8 mouse cellular contexts compared by ENCODE assay signal in the genomic region with DNA sequence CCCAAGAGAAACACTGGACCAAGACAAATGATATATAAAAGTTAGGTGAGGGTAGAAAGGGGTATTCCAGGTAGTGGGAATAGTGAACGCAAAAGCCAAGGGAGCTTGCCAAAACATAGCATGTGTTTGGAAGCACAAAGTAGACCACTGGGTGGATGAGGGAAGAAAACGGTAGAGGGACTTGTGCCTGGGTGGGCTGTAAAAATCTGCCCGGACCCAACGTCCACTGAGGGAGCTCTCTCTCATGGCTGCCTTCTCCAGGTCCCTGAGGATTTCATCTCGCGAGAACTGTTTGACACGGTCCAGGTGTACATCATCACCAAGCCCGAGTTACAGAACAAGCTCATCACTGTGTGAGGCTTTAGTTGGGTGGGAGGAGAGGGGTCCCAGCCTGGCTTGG. TPM values are rescaled to one million over a fixed set of nuclear protein-coding genes. Genes with fewer than 3 reads are reported as not detected.
DNase-seq lines count a peak whose midpoint lies in the region; ATAC-seq and TF ChIP-seq lines count a peak whose summit lies in the region.

No protein-coding gene starts in this region.

- TF ChIP-seq CTCF in layer of hippocampus, adult 2 months (conservative IDR thresholded peaks at IDR 0.05), result no peak

- H3ac ChIP-seq in myocyte (ENCODE audit: control insufficient read depth, insufficient read length), result no peak overlapping the region

- TF ChIP-seq POLR2A in myocyte (IDR thresholded peaks at IDR 0.05; ENCODE audit: insufficient read length, low read depth), result no peak

- peak overlapping the region; percentile 88 for H3K27ac ChIP-seq in layer of hippocampus, adult 2 months
- H3K27ac ChIP-seq in embryonic facial prominence, embryonic 12.5 days, result 0 out of 2 replicates have a peak overlapping the region, but pooled peaks have one; percentile 52

- no peak for DNase-seq in layer of hippocampus, adult 2 months (ENCODE audit: low spot score in 2 of 2)
- no peak for DNase-seq in layer of hippocampus, adult 9-10 months (ENCODE audit: low spot score)
- peak; percentile 16 for DNase-seq in induced T-regulatory cell, adult 2 months (ENCODE audit: low read depth)
- DNase-seq in retina, embryonic 14.5 days (ENCODE audit: low spot score), result no peak
- DNase-seq in spleen, postnatal 36 days (ENCODE audit: low spot score in 2 of 2), result no peak
- DNase-seq in natural killer cell, adult 2 months (ENCODE audit: low spot score in 2 of 2), result no peak

- H3K27me3 ChIP-seq in embryonic facial prominence, embryonic 12.5 days, result no peaks in the 10 kb centered on the region
- H3K27me3 ChIP-seq in myocyte (ENCODE audit: control insufficient read depth, insufficient read depth, insufficient read length), result no peaks in the 10 kb centered on the region

- H3K4me2 ChIP-seq in embryonic facial prominence, embryonic 12.5 days (replicated peaks), result peak overlapping the region; percentile 80
- H3K4me2 ChIP-seq in myocyte (ENCODE audit: low read depth), result peak overlapping the region; percentile 97

- no peaks in the 10 kb centered on the region for H3K9me3 ChIP-seq in embryonic facial prominence, embryonic 12.5 days

- H3K4me3 ChIP-seq in layer of hippocampus, adult 2 months, result peak overlapping the region; percentile 70
- H3K4me3 ChIP-seq in embryonic facial prominence, embryonic 12.5 days, result peak overlapping the region; percentile 50
- H3K4me3 ChIP-seq in myocyte, result peak overlapping the region; percentile 76

- no peak for ATAC-seq in embryonic facial prominence, embryonic 12.5 days (ENCODE audit: insufficient number of reproducible peaks, insufficient read depth, low FRiP score, low TSS enrichment)

- H3K79me2 ChIP-seq in myocyte (ENCODE audit: control insufficient read depth, insufficient read depth), result peaks cover 5% of the 10 kb centered on the region

- peaks cover 46% of the 10 kb centered on the region for H3K36me3 ChIP-seq in embryonic facial prominence, embryonic 12.5 days
- H3K36me3 ChIP-seq in myocyte (ENCODE audit: control insufficient read depth, insufficient read depth), result peaks cover 10% of the 10 kb centered on the region

- peak overlapping the region; percentile 58 for H3K9ac ChIP-seq in embryonic facial prominence, embryonic 12.5 days

- peaks cover 30% of the 10 kb centered on the region for H3K4me1 ChIP-seq in embryonic facial prominence, embryonic 12.5 days

- 52% methylated on average over 8 of the region's 8 CpGs for WGBS in embryonic facial prominence, embryonic 12.5 days

TF ChIP-seq in myocyte, 11 proteins besides CTCF, POLR2A, EP300 and RAD21:
- TF ChIP-seq MYOD1 (IDR thresholded peaks at IDR 0.05; ENCODE audit: control insufficient read depth in 1 of 3, insufficient read length in 2 of 3, low read depth in 2 of 3) (no peak), TCF3 (IDR thresholded peaks at IDR 0.05; ENCODE audit: insufficient read length, low read depth) (no peak), CEBPB (IDR thresholded peaks at IDR 0.05; ENCODE audit: insufficient read depth, poor library complexity, severe bottlenecking) (no peak), REST (IDR thresholded peaks at IDR 0.05; ENCODE audit: insufficient read depth, insufficient read length) (no peak), POLR2AphosphoS2 (IDR thresholded peaks at IDR 0.05; ENCODE audit: insufficient read length, low read depth) (no peak), USF1 (IDR thresholded peaks at IDR 0.05; ENCODE audit: low read depth) (no peak), E2F4 (IDR thresholded peaks at IDR 0.05; ENCODE audit: insufficient read depth) (no peak), MYOG (IDR thresholded peaks at IDR 0.05; ENCODE audit: control insufficient read depth in 1 of 3, insufficient read depth in 1 of 3, insufficient read length in 2 of 3, low read depth in 2 of 3) (no peak), MAX (IDR thresholded peaks at IDR 0.05; ENCODE audit: low read depth) (no peak), SRF (IDR thresholded peaks at IDR 0.05; ENCODE audit: control insufficient read depth, insufficient read length, low read depth) (no peak), TCF12 (IDR thresholded peaks at IDR 0.05; ENCODE audit: insufficient read depth, poor library complexity, severe bottlenecking) (no peak)
TF ChIP-seq in myocyte: peak in this region for 0.

RNA-seq across cellular contexts. Expression of a gene that starts 0.7 kb away (rescaled TPM):
- 10 to 100 TPM; 44.2 to 45.2 TPM for total RNA-seq in layer of hippocampus, adult 2 months (2021)
- polyA plus RNA-seq in embryonic facial prominence, embryonic 12.5 days (2016; fragmentation: Nextera tagmentation; extraction: Ambion mirVana), result 40.8 and 46.3 TPM in 2 replicates
- polyA plus RNA-seq in myocyte (2012; fragmentation: generic; extraction: Trizol), result 24.6 TPM

RNA-seq across cellular contexts. Expression of a gene that starts 0.7 kb away (rescaled TPM):
- 10 to 100 TPM; 13.8 to 15.3 TPM for total RNA-seq in layer of hippocampus, adult 2 months (2021)
- 17.2 and 17.7 TPM in 2 replicates for polyA plus RNA-seq in embryonic facial prominence, embryonic 12.5 days (2016; fragmentation: Nextera tagmentation; extraction: Ambion mirVana)
- polyA plus RNA-seq in myocyte (2012; fragmentation: generic; extraction: Trizol), result 18.8 TPM

RNA-seq across cellular contexts. Expression of a gene that starts 4.4 kb away (rescaled TPM):
- total RNA-seq in layer of hippocampus, adult 2 months (2021), result 1 to 10 TPM; 4.7 to 5.7 TPM
- polyA plus RNA-seq in embryonic facial prominence, embryonic 12.5 days (2016; fragmentation: Nextera tagmentation; extraction: Ambion mirVana), result 1.3 and 1.7 TPM in 2 replicates
- 0.52 TPM for polyA plus RNA-seq in myocyte (2012; fragmentation: generic; extraction: Trizol)

RNA-seq across cellular contexts. Expression of a gene that starts 8.6 kb away (rescaled TPM):
- 10 to 100 TPM; 16.2 to 17.6 TPM for total RNA-seq in layer of hippocampus, adult 2 months (2021)
- 54.0 and 55.6 TPM in 2 replicates for polyA plus RNA-seq in embryonic facial prominence, embryonic 12.5 days (2016; fragmentation: Nextera tagmentation; extraction: Ambion mirVana)
- 59.3 TPM for polyA plus RNA-seq in myocyte (2012; fragmentation: generic; extraction: Trizol)

RNA-seq across cellular contexts. Expression of a gene that starts 9.0 kb away (rescaled TPM):
- total RNA-seq in layer of hippocampus, adult 2 months (2021), result 10 to 100 TPM; 35.8 to 41.0 TPM
- 49.7 and 50.1 TPM in 2 replicates for polyA plus RNA-seq in embryonic facial prominence, embryonic 12.5 days (2016; fragmentation: Nextera tagmentation; extraction: Ambion mirVana)
- polyA plus RNA-seq in myocyte (2012; fragmentation: generic; extraction: Trizol), result 43.4 TPM
